Mouse (Mus musculus): ENCODE measurements around the gene Slc25a54.
A peak's percentile ranks its signal among the peaks of the same experiment; 100 is the strongest.

Slc25a54 gene

GRCm38 (mm10) chr3:109080169-109080568 is at the start of gene Slc25a54:
Slc25a54 (plus strand) TSS chr3:109080469.
- no peak for DNase-seq (ENCODE audit: low read depth, low spot score)

- DNase-seq (ENCODE audit: low read depth, low spot score): no peak
Observed at GRCm38 (mm10) chr3:109030817-109031216, 49.5 kb upstream of the Slc25a54 start.

GRCm38 (mm10) chr3:109031626-109032025 is 48.6 kb upstream of the Slc25a54 start:
- no peak for DNase-seq (ENCODE audit: low read depth, low spot score)

GRCm38 (mm10) chr3:109032306-109032705 is 48.0 kb upstream of the Slc25a54 start:
- DNase-seq (ENCODE audit: low read depth, low spot score): no peak

- DNase-seq (ENCODE audit: low read depth, low spot score): no peak
Observed at GRCm38 (mm10) chr3:109034411-109034810, 45.9 kb upstream of the Slc25a54 start.

- no peak for DNase-seq (ENCODE audit: low read depth, low spot score)
Observed at GRCm38 (mm10) chr3:109040908-109041307, 39.4 kb upstream of the Slc25a54 start.

GRCm38 (mm10) chr3:109043395-109043794 is 36.9 kb upstream of the Slc25a54 start:
- DNase-seq (ENCODE audit: low read depth, low spot score): no peak

- DNase-seq (ENCODE audit: low read depth, low spot score): no peak
Observed at GRCm38 (mm10) chr3:109046428-109046827, 33.8 kb upstream of the Slc25a54 start.

GRCm38 (mm10) chr3:109047707-109048283 is 32.5 kb upstream of the Slc25a54 start:
- peak; percentile 30 for DNase-seq (ENCODE audit: low read depth, low spot score)

- no peak for DNase-seq (ENCODE audit: low read depth, low spot score)
Observed at GRCm38 (mm10) chr3:109051056-109051945, 29.0 kb upstream of the Slc25a54 start.

- no peak for DNase-seq (ENCODE audit: low read depth, low spot score)
Observed at GRCm38 (mm10) chr3:109051946-109052331, 28.3 kb upstream of the Slc25a54 start.

- DNase-seq (ENCODE audit: low read depth, low spot score): no peak
Observed at GRCm38 (mm10) chr3:109059903-109060302, 20.4 kb upstream of the Slc25a54 start.

- DNase-seq (ENCODE audit: low read depth, low spot score): no peak
Observed at GRCm38 (mm10) chr3:109062391-109062790, 17.9 kb upstream of the Slc25a54 start.

- DNase-seq (ENCODE audit: low read depth, low spot score): peak; percentile 62
Observed at GRCm38 (mm10) chr3:109062989-109063388, 17.3 kb upstream of the Slc25a54 start.

- no peak for DNase-seq (ENCODE audit: low read depth, low spot score)
Observed at GRCm38 (mm10) chr3:109084418-109084817, 4.1 kb downstream of the Slc25a54 start.

- DNase-seq (ENCODE audit: low read depth, low spot score): no peak
Observed at GRCm38 (mm10) chr3:109088460-109088859, 8.2 kb downstream of the Slc25a54 start.

GRCm38 (mm10) chr3:109104702-109105101 is 24.4 kb downstream of the Slc25a54 start:
- DNase-seq (ENCODE audit: low read depth, low spot score): no peak

- DNase-seq (ENCODE audit: low read depth, low spot score): no peak
Observed at GRCm38 (mm10) chr3:109117136-109117535, 36.9 kb downstream of the Slc25a54 start.

GRCm38 (mm10) chr3:109119562-109119961 is 39.3 kb downstream of the Slc25a54 start:
- no peak for DNase-seq (ENCODE audit: low read depth, low spot score)

- no peak for DNase-seq (ENCODE audit: low read depth, low spot score)
Observed at GRCm38 (mm10) chr3:109119973-109120372, 39.7 kb downstream of the Slc25a54 start.

- no peak for DNase-seq (ENCODE audit: low read depth, low spot score)
Observed at GRCm38 (mm10) chr3:109122641-109123530, 42.6 kb downstream of the Slc25a54 start, which contains the start of gene Slc25a24. Slc25a24 (plus strand) TSS chr3:109123149.

GRCm38 (mm10) chr3:109123531-109123981 is 43.3 kb downstream of the Slc25a54 start:
- DNase-seq (ENCODE audit: low read depth, low spot score): no peak
